Mouse (Mus musculus) ES-CJ7 (cell line): ENCODE measurements around the gene Gm20503.

Experiments
- DNase-seq: peaks from one replicate; pipeline ENCODE4 v3.0.0; 2011; ENCODE audit warnings: low read depth, low spot score

Gm20503 gene

DNA sequence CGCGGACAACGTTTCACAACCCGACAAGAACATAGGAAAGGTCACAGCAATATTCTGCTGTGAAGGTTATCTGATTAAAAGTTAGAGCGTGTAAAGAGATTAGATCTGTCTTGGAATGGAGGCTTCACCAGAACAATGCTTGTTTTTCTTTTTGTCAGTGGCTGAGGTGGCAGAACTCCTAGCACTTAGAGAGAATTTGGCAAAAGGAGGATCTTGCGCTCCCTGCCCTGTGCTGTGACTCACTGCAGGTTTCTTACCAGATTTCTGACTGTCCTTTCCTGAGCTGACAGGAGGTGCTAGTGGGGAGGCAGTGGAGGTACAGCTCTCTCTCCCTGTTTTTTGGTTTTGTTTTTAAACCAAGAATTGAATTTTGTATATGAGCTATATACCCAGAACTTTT lies 4.0 kb downstream of the Gm20503 start:
- DNase-seq = no peak

DNA sequence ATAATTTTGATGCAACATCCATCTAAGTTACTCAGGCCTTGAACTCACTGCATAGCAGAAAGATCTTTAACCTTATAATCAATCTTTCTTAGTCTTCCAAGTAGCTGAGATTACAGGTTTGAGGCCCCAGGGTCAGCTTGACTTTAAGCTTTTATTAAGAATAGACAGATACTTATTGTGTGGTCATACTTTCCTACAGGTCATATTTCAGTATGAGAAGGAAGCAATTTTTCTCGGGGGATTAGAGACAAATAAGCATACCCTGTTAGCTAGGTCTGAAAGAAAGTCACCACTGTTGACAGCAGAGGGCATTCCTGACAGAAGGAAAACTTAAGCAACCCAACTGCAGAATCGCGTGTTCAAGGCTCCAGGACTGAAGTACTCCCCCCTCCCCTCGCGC lies 5.0 kb downstream of the Gm20503 start:
- no peak for DNase-seq

- DNase-seq = no peak
Measured at GRCm38 (mm10) chr4:59009186-59009585, 6.2 kb downstream of the Gm20503 start.

DNA sequence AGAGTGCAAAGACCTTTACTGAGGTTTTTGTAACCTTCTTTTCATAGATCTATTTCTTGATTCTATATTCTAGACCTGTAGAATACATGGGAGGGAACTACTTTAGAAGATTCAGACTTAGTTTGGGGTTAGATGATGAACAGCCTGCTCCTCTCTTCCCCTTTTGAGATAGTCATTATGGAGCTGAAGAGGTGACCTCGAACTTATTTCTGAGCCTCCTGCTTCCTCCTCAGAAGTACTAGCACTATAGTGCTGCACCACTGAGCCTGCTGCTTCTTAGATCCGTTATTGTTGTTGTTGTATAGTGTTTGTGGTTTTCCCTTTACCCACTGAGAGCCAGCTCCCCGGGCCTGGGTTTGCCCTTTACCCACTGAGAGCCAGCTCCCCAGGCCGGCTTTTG lies 6.7 kb downstream of the Gm20503 start:
- DNase-seq = no peak

DNA sequence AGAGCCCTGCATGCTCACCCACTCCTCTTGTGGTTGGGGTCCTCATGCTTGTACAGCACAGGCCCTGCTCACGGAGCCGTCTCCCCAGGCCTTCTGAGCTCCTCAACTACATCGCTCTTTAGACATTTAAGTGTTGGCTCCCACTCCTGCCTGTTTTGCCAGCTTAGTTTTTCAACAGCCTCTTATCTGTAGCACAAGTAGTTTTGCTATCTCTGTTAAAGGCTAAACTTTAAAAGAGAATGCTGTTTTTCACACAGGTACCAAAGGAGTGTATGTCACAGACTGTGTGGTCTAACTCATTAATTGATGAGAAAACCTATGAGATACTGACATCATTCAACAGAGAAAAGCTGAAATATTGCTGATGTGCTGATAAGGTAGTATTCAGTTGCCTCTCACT lies 8.4 kb downstream of the Gm20503 start:
- DNase-seq = no peak

GRCm38 (mm10) chr4:59015181-59015580 lies 12.2 kb downstream of the Gm20503 start:
- no peak for DNase-seq

- DNase-seq = no peak
Measured at GRCm38 (mm10) chr4:59016922-59017321, 13.9 kb downstream of the Gm20503 start.

DNA sequence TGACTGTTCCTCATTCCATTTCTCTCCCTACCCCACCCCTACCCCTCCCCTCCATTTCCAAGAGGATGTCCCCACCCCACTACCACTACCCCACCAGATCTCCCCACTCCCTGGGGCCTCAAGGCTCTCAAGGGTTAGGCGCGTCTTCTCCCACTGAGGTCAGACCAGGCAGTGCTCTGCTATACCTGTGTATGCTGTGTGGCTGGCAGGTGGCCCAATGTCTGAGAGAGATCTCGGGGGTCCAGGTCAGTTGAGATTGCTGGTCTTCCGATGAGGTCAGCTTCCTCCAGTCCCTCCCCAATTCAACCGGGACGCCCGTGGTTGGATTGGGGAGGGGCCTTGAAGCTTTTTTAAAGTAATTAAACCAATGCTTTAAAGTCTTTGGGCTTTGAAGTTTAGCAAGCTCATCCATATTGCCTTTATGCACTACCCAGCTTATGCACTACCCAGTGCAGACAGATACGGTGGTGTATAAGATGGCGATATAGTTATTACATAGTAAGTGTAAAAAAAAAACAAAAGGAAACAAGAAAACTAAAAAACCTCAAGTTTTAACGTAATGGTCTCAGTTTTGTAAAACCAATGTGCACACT lies 31.4 kb downstream of the Gm20503 start:
- no peak for DNase-seq

DNA sequence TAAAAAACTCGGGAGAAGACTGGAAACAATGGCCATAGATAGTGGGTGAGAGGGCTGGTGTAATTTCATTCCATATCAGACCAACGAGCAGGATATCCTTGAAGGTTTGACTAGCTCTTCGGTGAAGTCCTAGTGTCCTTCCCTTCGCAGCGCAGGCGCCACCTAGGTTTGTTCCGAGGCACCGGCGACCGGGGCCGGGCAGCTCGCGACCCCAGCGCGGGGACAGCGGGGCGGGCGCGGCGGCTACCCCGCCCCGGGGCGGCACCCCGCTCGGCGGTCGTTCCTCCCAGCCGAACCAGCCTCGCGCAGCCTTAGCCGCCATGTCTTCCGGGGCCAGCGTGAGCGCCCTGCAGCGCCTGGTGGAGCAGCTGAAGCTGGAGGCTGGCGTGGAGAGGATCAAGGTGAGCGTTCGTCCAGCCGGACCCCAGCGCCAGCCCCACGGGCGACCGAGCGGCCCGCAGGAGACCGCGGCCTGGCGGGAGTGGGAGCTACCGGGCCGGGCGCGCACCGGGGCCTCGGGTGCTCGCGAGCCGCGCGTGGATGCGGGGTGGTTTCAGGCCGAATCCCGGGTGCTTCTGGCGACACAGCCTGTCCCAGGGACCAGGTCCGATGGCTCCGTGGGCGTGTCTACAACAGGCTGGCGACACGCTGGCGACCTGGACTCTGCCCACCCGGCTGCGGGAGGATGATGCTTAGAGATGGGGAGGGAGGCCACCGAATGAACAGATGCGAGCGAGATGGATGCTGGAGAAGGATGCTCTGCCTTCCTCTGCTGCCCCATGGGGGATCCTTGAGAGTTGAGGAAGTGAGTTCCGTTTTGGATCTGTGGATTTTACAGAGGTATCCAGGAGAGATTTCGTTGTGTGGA lies 32.1 kb downstream of the Gm20503 start, which contains the start of gene Gng10:
Gng10 (plus strand) TSS at position 171 of the 868 bp plus-strand sequence.
- peak; percentile 8 for DNase-seq

DNA sequence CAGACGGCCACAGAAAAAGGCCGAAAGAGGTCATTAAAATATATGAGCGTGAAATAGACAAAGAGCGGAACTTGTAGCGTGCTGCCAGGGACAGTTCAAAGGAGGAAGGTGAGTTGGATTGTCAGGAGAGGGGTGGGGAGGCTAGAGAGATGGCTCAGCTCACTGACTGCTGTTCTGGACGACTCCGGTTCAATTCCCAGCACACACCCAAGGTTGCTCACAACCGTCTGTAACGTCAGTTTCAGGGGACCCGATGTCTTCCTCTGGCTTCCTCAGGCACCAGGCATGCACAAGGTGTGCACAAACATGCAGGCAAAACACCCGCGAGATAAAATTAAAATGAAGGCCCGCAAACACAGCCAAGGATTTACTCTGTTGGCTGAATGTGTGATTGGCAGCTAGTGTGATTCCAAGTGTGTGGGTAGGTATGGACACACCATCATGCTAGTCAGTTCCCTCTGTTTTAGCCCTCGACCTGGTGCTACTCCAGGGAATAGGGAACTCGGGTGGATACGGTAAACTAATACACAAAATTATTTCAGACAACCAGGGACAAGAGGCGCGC lies 32.9 kb downstream of the Gm20503 start:
- DNase-seq = peak; percentile 22

GRCm38 (mm10) chr4:59036490-59037127 lies 33.6 kb downstream of the Gm20503 start:
- peak; percentile 87 for DNase-seq

DNA sequence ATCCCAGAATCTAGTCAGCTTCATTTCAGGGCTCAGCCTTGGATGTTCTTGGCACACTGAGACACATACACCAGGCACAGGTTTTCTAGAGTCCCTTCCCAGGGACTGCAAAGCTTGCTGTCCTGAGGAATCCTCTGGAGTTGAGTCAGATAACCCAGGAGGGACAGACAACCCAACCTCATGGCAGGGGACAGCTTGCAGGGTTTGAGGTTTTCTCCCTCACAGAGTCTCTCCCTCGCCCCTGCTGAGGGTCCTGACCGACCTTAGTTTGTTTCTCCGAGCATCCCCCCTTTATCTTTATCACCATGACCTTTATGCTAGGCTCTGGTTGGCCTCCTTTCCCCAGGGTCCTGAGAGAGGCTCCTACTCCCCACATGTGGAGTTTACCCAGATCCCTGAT lies 34.5 kb downstream of the Gm20503 start:
- DNase-seq = no peak

DNA sequence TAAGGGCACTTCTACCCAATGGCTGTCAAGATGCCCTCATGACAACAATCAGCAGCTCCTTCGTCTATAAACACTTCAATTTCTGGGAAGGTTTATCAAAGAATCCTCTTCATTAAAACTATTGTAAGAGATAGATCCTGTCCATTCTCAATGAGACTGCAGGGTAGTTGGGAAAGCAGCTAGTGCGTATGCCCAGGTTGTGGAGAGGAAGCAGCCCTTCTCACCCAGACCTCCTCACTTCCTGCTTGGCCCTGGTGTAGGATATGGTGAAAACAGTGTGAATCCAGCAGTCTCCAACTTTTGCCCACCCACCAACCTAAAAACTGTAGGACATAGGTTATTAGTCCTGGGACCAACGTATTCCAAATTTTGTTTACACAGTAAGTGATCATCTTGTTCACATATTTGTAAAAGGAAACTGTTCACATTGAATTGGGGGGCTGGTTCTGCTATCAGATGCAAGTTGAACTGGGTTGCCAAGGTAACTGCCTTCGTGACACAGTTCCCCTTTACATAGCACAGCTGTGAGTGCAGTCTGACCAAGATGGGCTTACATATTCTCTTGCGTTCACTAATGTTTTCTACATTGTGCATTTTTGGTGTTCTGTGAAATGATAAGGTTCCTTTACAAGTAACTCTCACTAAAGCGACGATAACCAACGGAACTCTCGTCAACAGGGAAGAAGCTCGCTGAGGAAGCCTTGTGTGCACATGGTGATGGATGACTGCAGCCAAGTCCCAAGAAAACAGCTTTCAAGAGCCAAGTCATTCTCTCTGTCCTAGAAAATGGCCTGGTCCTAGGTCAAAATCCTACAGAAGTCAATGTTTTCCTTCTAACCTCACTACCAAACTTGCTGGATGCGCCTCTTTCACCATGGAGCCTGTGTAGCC lies 37.6 kb downstream of the Gm20503 start:
- no peak for DNase-seq

GRCm38 (mm10) chr4:59043074-59043473 lies 40.1 kb downstream of the Gm20503 start:
- no peak for DNase-seq

- DNase-seq = no peak
Measured at GRCm38 (mm10) chr4:59043891-59044290, 40.9 kb downstream of the Gm20503 start.

GRCm38 (mm10) chr4:59047222-59047621 lies 44.2 kb downstream of the Gm20503 start:
- peak; percentile 58 for DNase-seq

GRCm38 (mm10) chr4:59051081-59051480 lies 48.1 kb downstream of the Gm20503 start:
- DNase-seq = no peak

- no peak for DNase-seq
Measured at GRCm38 (mm10) chr4:59057929-59058328, 54.9 kb downstream of the Gm20503 start.

DNA sequence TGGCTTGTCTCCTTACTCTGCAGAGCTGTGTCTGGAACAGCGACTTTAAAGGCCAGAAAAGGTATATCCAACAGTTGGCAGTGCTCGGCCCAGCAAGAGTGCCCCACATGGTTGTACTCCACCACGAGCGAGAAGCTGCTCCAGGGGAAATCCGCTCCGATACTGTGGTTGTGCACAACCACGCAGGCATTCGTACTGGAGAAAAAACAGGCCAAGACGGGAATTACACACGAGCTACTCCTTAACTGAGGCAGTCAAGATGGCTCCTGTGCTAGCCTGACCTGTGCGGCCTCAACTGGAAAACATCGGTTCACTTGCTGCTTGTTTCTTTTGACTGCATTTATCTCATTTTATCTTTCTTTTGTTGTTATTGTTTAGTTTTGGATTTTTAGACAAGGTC lies 59.5 kb downstream of the Gm20503 start:
- peak; percentile 74 for DNase-seq

DNA sequence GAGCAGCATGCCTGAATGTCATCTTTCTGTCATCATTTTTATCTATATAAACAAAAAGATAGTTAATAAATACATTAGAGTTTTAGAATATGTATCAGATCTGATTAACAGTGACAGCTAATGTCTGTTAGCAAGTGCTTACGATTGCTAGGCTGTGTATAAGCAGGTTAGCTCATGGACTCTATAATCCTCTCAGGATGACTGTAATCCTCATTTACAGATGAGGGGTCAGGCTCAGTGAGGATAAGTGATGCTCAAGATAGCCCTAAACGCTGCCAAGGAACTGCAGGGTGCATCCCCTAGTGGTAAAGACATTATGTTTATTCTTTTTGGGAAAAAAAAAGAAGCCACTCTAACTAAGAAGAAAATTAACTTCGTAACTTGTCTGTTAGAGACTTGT lies 66.3 kb downstream of the Gm20503 start:
- no peak for DNase-seq

DNA sequence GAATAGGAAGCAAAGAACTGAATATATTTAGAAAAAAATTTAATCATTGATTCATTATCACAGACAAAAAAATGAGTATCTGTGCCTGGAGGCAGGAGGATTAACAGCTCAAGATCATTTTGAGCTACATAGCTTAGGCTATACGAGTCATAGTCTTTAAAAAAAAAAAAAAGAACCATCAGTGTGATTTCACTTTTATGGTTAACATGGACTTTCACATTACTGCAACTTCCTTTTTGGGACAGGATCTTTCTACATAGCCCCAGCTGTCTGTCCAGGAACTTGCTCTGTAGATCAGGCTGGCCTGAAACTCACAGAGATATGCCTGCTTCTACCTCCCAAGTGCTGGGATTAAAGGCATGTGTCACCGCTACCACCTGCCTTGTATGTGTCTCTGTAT lies 80.4 kb downstream of the Gm20503 start:
- DNase-seq = no peak
